Mouse (Mus musculus) heart, adult 2 months (tissue): ENCODE data around the gene Defb35. TPM values are rescaled to one million over a fixed set of nuclear protein-coding genes. Genes with fewer than 3 reads are reported as not detected.

Experiments used
- DNase-seq, 2 experiments: peaks; one replicate each; pipeline ENCODE4 v3.0.0; 2021
- H3K27ac ChIP-seq: fragments of 200-600 bp; 2 replicates; pipeline ENCODE4 v1.8.1; 2022
- H3K27me3 ChIP-seq: fragments of 200-500 bp; 2 replicates; pipeline ENCODE4 v1.6.1; 2012; ENCODE audit warnings: mild to moderate bottlenecking, low read length, inconsistent platforms, mixed read lengths; ENCODE audit not compliant: control insufficient read depth, insufficient read depth
- H3K36me3 ChIP-seq: fragments of 200-500 bp; 2 replicates; pipeline ENCODE4 v1.6.1; 2012; ENCODE audit warnings: low read length, inconsistent platforms; ENCODE audit not compliant: control insufficient read depth, insufficient read depth
- H3K4me1 ChIP-seq: fragments of 200-500 bp; 2 replicates; pipeline ENCODE4 v1.6.1; 2011; ENCODE audit warnings: low read length; ENCODE audit not compliant: control insufficient read depth, insufficient read depth
- H3K4me3 ChIP-seq: fragments of 200-600 bp; 2 replicates; pipeline ENCODE4 v1.8.1; 2022
- H3K79me2 ChIP-seq: fragments of 200-500 bp; replicated peaks from 2 replicates; pipeline ENCODE4 v1.6.1; 2012; ENCODE audit warnings: mild to moderate bottlenecking, inconsistent platforms, low read length, moderate library complexity, mixed read lengths; ENCODE audit not compliant: control insufficient read depth, insufficient read depth
- H3K9ac ChIP-seq: fragments of 200-500 bp; 2 replicates; pipeline ENCODE4 v1.6.1; 2012; ENCODE audit warnings: low read depth, mild to moderate bottlenecking, control low read depth, inconsistent platforms, low read length, mixed read lengths
- CTCF ChIP-seq: fragments of 200-600 bp; IDR thresholded peaks from 2 replicates; pipeline ENCODE4 v1.8.1; 2022; ENCODE audit warnings: antibody characterized with exemption, mild to moderate bottlenecking, moderate library complexity
- EP300 ChIP-seq: fragments of 200-500 bp; IDR thresholded peaks from 2 replicates; pipeline ENCODE4 v1.6.1; 2011; ENCODE audit warnings: low read depth, low read length, control low read depth; ENCODE audit not compliant: insufficient read depth
- POLR2A ChIP-seq: fragments of 200-500 bp; IDR thresholded peaks from 2 replicates; pipeline ENCODE4 v1.6.1; 2011; ENCODE audit warnings: mild to moderate bottlenecking, low read depth, low read length, control low read depth; ENCODE audit not compliant: insufficient read depth
- WGBS: fragments of 180-500 bp; shearing (Covaris S2); methylation state at CpG from one replicate; pipeline ENCODE4 v1.1.7; 2018; 5-methylcytosine and 5-hydroxymethylcytosine counted together
- intact Hi-C: fragments of 180-260 bp; cut with DNase I; formaldehyde crosslinking; loops from one replicate; pipeline ENCODE4 v1.15.1; 2025
- polyA plus RNA-seq: library from polyadenylated mRNA; depleted of rRNA; stranded (reverse); fragments of >200 nt; gene quantifications from 2 replicates; pipeline ENCODE4 v1.2.3, GENCODE M21; 2012; rRNA removed
- total RNA-seq, 2 experiments: library from RNA; stranded (reverse); gene quantifications; 2 replicates each; pipeline ENCODE4 v1.2.3; 2021

Gene Defb35
- total and polyA plus RNA-seq, 3 experiments: not detected

DNA sequence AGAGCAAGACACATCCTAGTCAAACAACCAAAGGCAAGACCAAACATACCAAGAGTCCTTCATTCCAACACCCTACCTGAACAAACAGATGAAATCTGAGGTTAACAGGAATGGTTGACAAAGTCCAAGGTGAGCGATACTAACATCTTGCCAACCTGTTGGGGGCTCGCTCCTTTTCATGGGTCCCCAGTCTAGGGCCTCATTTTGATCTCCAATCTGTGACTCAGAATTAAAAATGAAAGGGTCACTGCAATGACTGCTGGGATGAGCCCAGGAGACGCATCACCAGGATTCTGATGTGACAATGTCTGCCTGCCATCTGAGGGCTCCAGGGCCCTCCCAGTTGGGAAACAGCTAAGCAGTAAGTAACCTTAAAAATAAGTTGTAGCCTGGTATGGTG, 31.3 kb downstream of the Defb35 start, which contains the start of gene Ccdc70:
TSS of gene Ccdc70 (plus strand) at position 301 of the 400 bp plus-strand sequence.
- H3K27ac ChIP-seq: no peak within 1 kb of the TSS
- intact Hi-C loops: no loop called here
- TF ChIP-seq CTCF (no peak), EP300 (no peak), POLR2A (no peak)
- WGBS: 82% methylated on average over 3 of the region's 3 CpGs
- H3K27me3 ChIP-seq: no peaks in the 10 kb centered on the region
- H3K4me3 ChIP-seq: no peak within 1 kb of the TSS
- H3K79me2 ChIP-seq: no peaks in the 10 kb centered on the region
- no peaks in the 10 kb centered on the region for H3K4me1 ChIP-seq
- no peaks in the 10 kb centered on the region for H3K36me3 ChIP-seq
- H3K9ac ChIP-seq: no peak within 1 kb of the TSS
- DNase-seq: no peak

DNA sequence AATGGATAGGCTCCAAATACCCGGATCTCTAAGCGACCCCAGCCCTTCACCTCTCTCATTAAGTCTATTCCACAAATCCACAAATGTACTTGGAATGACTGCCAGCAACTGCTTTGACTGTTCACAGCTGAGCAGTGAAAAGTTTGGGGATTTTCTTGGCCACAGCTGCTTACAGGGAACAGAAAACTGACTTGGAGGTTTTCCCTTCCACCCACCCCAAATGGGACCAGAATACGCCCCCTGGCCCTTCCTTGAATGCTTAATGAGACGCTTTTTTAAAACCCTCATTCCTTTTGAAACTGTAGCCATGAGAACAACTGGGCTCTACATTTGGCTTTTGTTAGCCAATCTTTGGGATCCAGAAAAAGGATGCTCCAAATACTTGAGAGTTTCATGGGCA, 40.0 kb downstream of the Defb35 start:
- Histone ChIP-seq H3K9ac (no peak overlapping the region), H3K27ac (no peak overlapping the region), H3K4me1 (no peaks in the 10 kb centered on the region), H3K27me3 (no peaks in the 10 kb centered on the region), H3K4me3 (no peak overlapping the region), H3K36me3 (no peaks in the 10 kb centered on the region), H3K79me2 (no peaks in the 10 kb centered on the region)
- TF ChIP-seq EP300: no peak
- TF ChIP-seq POLR2A: no peak
- TF ChIP-seq CTCF: no peak
- DNase-seq: no peak
- intact Hi-C loops: no loop called here
- 61% methylated on average over 4 of the region's 4 CpGs for WGBS

DNA sequence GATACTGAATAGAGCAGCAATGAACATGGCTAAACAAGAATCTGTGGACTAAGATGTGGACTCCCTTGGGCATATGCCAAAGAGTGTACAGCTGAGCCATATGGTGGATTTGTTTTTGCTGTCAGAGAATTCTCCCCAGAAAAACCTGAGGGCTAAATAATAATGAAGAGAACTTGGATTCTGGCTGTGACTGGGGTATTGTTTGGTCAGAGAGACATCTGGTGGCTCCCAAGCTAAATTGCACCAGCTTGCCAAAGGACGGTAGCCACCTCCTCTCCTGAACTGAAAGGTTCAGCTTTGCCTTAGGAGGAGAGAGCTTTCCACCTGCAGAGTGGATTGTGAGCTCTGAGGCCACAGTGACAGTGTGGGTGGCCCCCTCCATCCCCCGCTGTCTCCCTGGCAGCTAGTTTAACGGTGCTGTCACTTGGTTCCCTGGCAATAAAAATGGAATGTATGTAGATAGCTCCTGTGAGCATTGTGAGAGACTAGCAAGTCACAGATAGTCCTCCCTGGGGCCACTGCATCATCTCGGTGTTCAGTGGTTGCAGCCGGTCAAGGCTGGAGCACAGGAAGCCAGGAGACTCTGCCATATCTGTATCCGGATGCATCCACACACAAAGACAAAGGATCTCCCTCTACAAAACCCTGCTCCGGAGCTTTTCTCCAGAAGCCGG, 43.6 kb downstream of the Defb35 start:
- Histone ChIP-seq H3K4me1 (no peaks in the 10 kb centered on the region), H3K36me3 (no peaks in the 10 kb centered on the region), H3K27me3 (no peaks in the 10 kb centered on the region), H3K79me2 (no peaks in the 10 kb centered on the region), H3K4me3 (no peak overlapping the region), H3K27ac (no peak overlapping the region), H3K9ac (no peak overlapping the region)
- no peak for TF ChIP-seq EP300
- TF ChIP-seq CTCF: peak; percentile 55
- DNase-seq: no peak
- intact Hi-C loops: no loop called here
- WGBS: 51% methylated on average over 8 of the region's 8 CpGs

Other genes starting within 250 kb of the Defb35 start
- gene AY761184, start 234.7 kb upstream of the Defb35 start, total RNA-seq: not detected
- gene AY761184, start 234.7 kb upstream of the Defb35 start, polyA plus RNA-seq: not detected in 2 replicates
- not detected for gene Defa24, start 203.9 kb upstream of the Defb35 start, total RNA-seq
- not detected in 2 replicates for gene Defa24, start 203.9 kb upstream of the Defb35 start, polyA plus RNA-seq
- gene Defb50, start 114.8 kb upstream of the Defb35 start, total RNA-seq: not detected
- not detected in 2 replicates for gene Defb50, start 114.8 kb upstream of the Defb35 start, polyA plus RNA-seq
- gene Defb2, start 98.4 kb upstream of the Defb35 start, total RNA-seq: not detected
- gene Defb2, start 98.4 kb upstream of the Defb35 start, polyA plus RNA-seq: not detected in 2 replicates
- gene Defb10, start 79.5 kb upstream of the Defb35 start, total RNA-seq: not detected
- gene Defb10, start 79.5 kb upstream of the Defb35 start, polyA plus RNA-seq: not detected in 2 replicates
- gene Defb9, start 52.9 kb upstream of the Defb35 start, total RNA-seq: not detected
- not detected in 2 replicates for gene Defb9, start 52.9 kb upstream of the Defb35 start, polyA plus RNA-seq
- not detected for gene Defb11, start 31.9 kb upstream of the Defb35 start, total RNA-seq
- not detected in 2 replicates for gene Defb11, start 31.9 kb upstream of the Defb35 start, polyA plus RNA-seq
- gene Defb15, start 5.6 kb upstream of the Defb35 start, total RNA-seq: not detected
- gene Defb15, start 5.6 kb upstream of the Defb35 start, polyA plus RNA-seq: not detected in 2 replicates
- not detected for gene Defb13, start 8.4 kb downstream of the Defb35 start, total RNA-seq
- gene Defb13, start 8.4 kb downstream of the Defb35 start, polyA plus RNA-seq: not detected in 2 replicates
- gene Fam90a1a, start 20.4 kb downstream of the Defb35 start, total RNA-seq: not detected
- gene Fam90a1a, start 20.4 kb downstream of the Defb35 start, polyA plus RNA-seq: not detected in 2 replicates
- gene Ccdc70, start 31.4 kb downstream of the Defb35 start, total RNA-seq: not detected
- gene Ccdc70, start 31.4 kb downstream of the Defb35 start, polyA plus RNA-seq: not detected in 2 replicates
- under 1 TPM; 0.05 to 0.07 TPM for gene Atp7b, start 122.0 kb downstream of the Defb35 start, total RNA-seq
- 0.06 and 0.43 TPM in 2 replicates for gene Atp7b, start 122.0 kb downstream of the Defb35 start, polyA plus RNA-seq
- 1 to 10 TPM; 7.7 to 8.1 TPM for gene Alg11, start 122.4 kb downstream of the Defb35 start, total RNA-seq
- 3.3 and 7.5 TPM in 2 replicates for gene Alg11, start 122.4 kb downstream of the Defb35 start, polyA plus RNA-seq
- gene Nek5, start 186.7 kb downstream of the Defb35 start, total RNA-seq: not detected
- 0.12 and 0.23 TPM in 2 replicates for gene Nek5, start 186.7 kb downstream of the Defb35 start, polyA plus RNA-seq
- 1 to 10 TPM; 1.4 to 2.1 TPM for gene Nek3, start 228.1 kb downstream of the Defb35 start, total RNA-seq
- gene Nek3, start 228.1 kb downstream of the Defb35 start, polyA plus RNA-seq: 1.00 and 1.9 TPM in 2 replicates
- gene Ckap2, start 247.5 kb downstream of the Defb35 start, total RNA-seq: under 1 TPM; 0.11 to 0.29 TPM
- gene Ckap2, start 247.5 kb downstream of the Defb35 start, polyA plus RNA-seq: 0.21 and 0.53 TPM in 2 replicates